Mouse (Mus musculus) spleen, adult 2 months (tissue): Measurements from ENCODE around the gene Sox10.

Source experiments
- CTCF ChIP-seq: fragments of 200-500 bp; IDR thresholded peaks from 2 replicates; pipeline ENCODE4 v1.5.1; 2011; ENCODE audit warnings: mild to moderate bottlenecking, inconsistent platforms; ENCODE audit not compliant: insufficient read depth, insufficient read length, insufficient replicate concordance; ENCODE audit errors: extremely low read depth
- POLR2A ChIP-seq: fragments of 200-500 bp; IDR thresholded peaks from 2 replicates; pipeline ENCODE4 v1.6.1; 2011; ENCODE audit warnings: low read depth, low read length, inconsistent platforms

DNA sequence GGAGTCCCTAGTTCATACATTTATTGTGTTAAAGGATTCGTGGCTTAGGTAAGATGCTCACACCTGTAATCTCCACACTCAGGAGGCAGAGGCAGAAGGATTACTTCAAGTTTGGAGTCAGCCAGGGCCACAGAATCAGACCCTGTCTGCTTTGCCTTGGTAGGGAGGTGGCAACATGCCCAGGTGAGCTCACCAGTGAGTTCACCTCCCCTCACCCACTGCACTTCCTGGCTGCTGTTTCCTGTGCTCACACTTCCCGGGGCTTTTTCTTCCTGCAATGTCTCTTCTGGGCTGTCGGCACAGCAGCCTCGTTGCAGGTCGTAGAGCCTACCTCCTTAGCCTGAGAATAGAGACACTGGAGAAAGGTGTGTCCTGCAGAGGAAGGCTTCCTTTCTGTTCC lies 49.8 kb downstream of the Sox10 start:
- TF ChIP-seq CTCF (no peak), POLR2A (no peak)
